Mouse (Mus musculus) heart, embryonic 14.5 days (tissue): ENCODE data around the gene Slc24a2. TPM values are rescaled to one million over a fixed set of nuclear protein-coding genes. Genes with fewer than 3 reads are reported as not detected.

Experiments used
- ATAC-seq: fragments of 200-750 bp; cut with Nextera tagmentation; 2 replicates; pipeline ENCODE4 v1.8.0; 2017; ENCODE audit warnings: low read depth, moderate TSS enrichment; ENCODE audit not compliant: insufficient number of reproducible peaks, insufficient read depth, low FRiP score
- H3K27ac ChIP-seq, 2 experiments: fragments of 200-500 bp in 1 of 2; fragments of 300-500 bp in 1 of 2; sonication (generic) in 1 of 2; replicated peaks in 1 of 2; 2 replicates each; pipeline ENCODE4 v1.5.1; 2012 to 2014; ENCODE audit warnings: low read depth in 2 of 2, low read length in 2 of 2, control low read depth in 1 of 2, mild to moderate bottlenecking in 1 of 2, mixed read lengths in 1 of 2; ENCODE audit not compliant: control insufficient read depth in 1 of 2, insufficient read depth in 1 of 2
- H3K27me3 ChIP-seq: fragments of 300-500 bp; sonication (generic); 2 replicates; pipeline ENCODE4 v1.6.1; 2014; ENCODE audit warnings: mild to moderate bottlenecking, low read length, control low read depth; ENCODE audit not compliant: control insufficient read depth, insufficient read depth
- H3K36me3 ChIP-seq: fragments of 300-500 bp; sonication (generic); 2 replicates; pipeline ENCODE4 v1.6.1; 2014; ENCODE audit warnings: mild to moderate bottlenecking, control low read depth, low read length, mixed read lengths; ENCODE audit not compliant: control insufficient read depth, insufficient read depth
- H3K4me1 ChIP-seq, 2 experiments: fragments of 200-500 bp in 1 of 2; fragments of 300-500 bp in 1 of 2; sonication (generic) in 1 of 2; 2 replicates each; pipeline ENCODE4 v1.6.1; 2012 to 2014; ENCODE audit warnings: low read length in 2 of 2, control low read depth in 1 of 2, mixed read lengths in 1 of 2; ENCODE audit not compliant: control insufficient read depth in 2 of 2, insufficient read depth in 2 of 2
- H3K4me2 ChIP-seq: fragments of 300-500 bp; sonication (generic); 2 replicates; pipeline ENCODE4 v1.6.1; 2014; ENCODE audit warnings: mild to moderate bottlenecking, low read length
- H3K4me3 ChIP-seq, 2 experiments: fragments of 200-500 bp in 1 of 2; fragments of 300-500 bp in 1 of 2; sonication (generic) in 1 of 2; 2 replicates each; pipeline ENCODE4 v1.5.1; 2012 to 2014; ENCODE audit warnings: low read length in 2 of 2, mild to moderate bottlenecking in 2 of 2, control low read depth in 1 of 2, low read depth in 1 of 2, moderate library complexity in 1 of 2; ENCODE audit not compliant: control insufficient read depth in 1 of 2, insufficient read depth in 1 of 2
- H3K9ac ChIP-seq: fragments of 300-500 bp; sonication (generic); 2 replicates; pipeline ENCODE4 v1.6.1; 2014; ENCODE audit warnings: mild to moderate bottlenecking, low read length
- H3K9me3 ChIP-seq: fragments of 300-500 bp; sonication (generic); 2 replicates; pipeline ENCODE4 v1.6.1; 2016; ENCODE audit warnings: low read length, control low read depth; ENCODE audit not compliant: control insufficient read depth
- WGBS: fragments of 180-500 bp; shearing (Covaris S2); extraction: QIAGEN DNeasy Blood & Tissue Kit; methylation state at CpG from one replicate; pipeline ENCODE4 v1.1.7; 2014; 5-methylcytosine and 5-hydroxymethylcytosine counted together
- polyA plus RNA-seq: library from polyadenylated mRNA; unstranded; fragments of >200 nt; fragmentation: Nextera tagmentation; extraction: Ambion mirVana; gene quantifications from 2 replicates; pipeline ENCODE4 v1.2.1, GENCODE M21; 2014

The Slc24a2 gene
- polyA plus RNA-seq, 1 experiment from 2014 or later = 7.4 TPM

- no peaks in the 10 kb centered on the region; a peak in 3 of 4 replicates for H3K4me1 ChIP-seq
- no peak overlapping the region for H3K4me3 ChIP-seq
- no peak overlapping the region for H3K4me2 ChIP-seq
- H3K36me3 ChIP-seq = no peaks in the 10 kb centered on the region
- 84% methylated on average over 4 of the region's 4 CpGs for WGBS
- no peak overlapping the region for H3K9ac ChIP-seq
- no peaks in the 10 kb centered on the region for H3K27me3 ChIP-seq
- no peak for ATAC-seq
- H3K27ac ChIP-seq = no peak overlapping the region
- no peaks in the 10 kb centered on the region for H3K9me3 ChIP-seq
These were observed 72.2 kb downstream of the Slc24a2 start for GRCm38 (mm10) chr4:87158053-87158452.

GRCm38 (mm10) chr4:87151990-87152389 is 78.3 kb downstream of the Slc24a2 start:
- no peaks in the 10 kb centered on the region for H3K9me3 ChIP-seq
- H3K36me3 ChIP-seq = no peaks in the 10 kb centered on the region
- H3K4me1 ChIP-seq = peaks cover 10 to 26% of the 10 kb centered on the region in 2 experiments
- H3K9ac ChIP-seq = no peak overlapping the region
- H3K4me3 ChIP-seq = no peak overlapping the region
- WGBS = 77% methylated on average over 7 of the region's 7 CpGs
- ATAC-seq = no peak
- H3K27ac ChIP-seq = no peak overlapping the region
- no peaks in the 10 kb centered on the region for H3K27me3 ChIP-seq
- H3K4me2 ChIP-seq = no peak overlapping the region

GRCm38 (mm10) chr4:87149584-87149983 is 80.7 kb downstream of the Slc24a2 start:
- peak; percentile 61; the same call in 1 of the 2 replicates for ATAC-seq
- Histone ChIP-seq H3K27me3 (no peaks in the 10 kb centered on the region), H3K4me1 (peaks cover 10 to 26% of the 10 kb centered on the region in 2 experiments), H3K36me3 (no peaks in the 10 kb centered on the region), H3K27ac (peak overlapping the region; percentile 68 to 79), H3K9me3 (no peaks in the 10 kb centered on the region), H3K4me2 (peak overlapping the region; percentile 35), H3K9ac (peak overlapping the region; percentile 49; the same call in 1 of the 2 replicates), H3K4me3 (no peak overlapping the region)
- 20% methylated on average over 2 of the region's 2 CpGs for WGBS

- peak; percentile 43 for ATAC-seq
- no peaks in the 10 kb centered on the region for H3K9me3 ChIP-seq
- no peak overlapping the region for H3K9ac ChIP-seq
- H3K4me3 ChIP-seq = no peak overlapping the region
- H3K4me1 ChIP-seq = peaks cover 18 to 27% of the 10 kb centered on the region in 2 experiments
- peak overlapping the region; percentile 16; the same call in 1 of the 2 replicates for H3K4me2 ChIP-seq
- H3K36me3 ChIP-seq = no peaks in the 10 kb centered on the region
- peak overlapping the region; percentile 20 to 39; a peak in 3 of 4 replicates for H3K27ac ChIP-seq
- 17% methylated on average over 12 of the region's 12 CpGs for WGBS
- no peaks in the 10 kb centered on the region for H3K27me3 ChIP-seq
These were observed 88.5 kb downstream of the Slc24a2 start for GRCm38 (mm10) chr4:87141590-87142365.

GRCm38 (mm10) chr4:87140901-87141300 is 89.4 kb downstream of the Slc24a2 start:
- Histone ChIP-seq H3K27ac (peak overlapping the region; percentile 2 to 39; a peak in 3 of 4 replicates), H3K9me3 (no peaks in the 10 kb centered on the region), H3K27me3 (no peaks in the 10 kb centered on the region), H3K36me3 (no peaks in the 10 kb centered on the region), H3K4me1 (peaks cover 18 to 27% of the 10 kb centered on the region in 2 experiments), H3K4me3 (no peak overlapping the region), H3K4me2 (no peak overlapping the region), H3K9ac (peak overlapping the region; percentile 8; the same call in 1 of the 2 replicates)
- 55% methylated on average over 3 of the region's 3 CpGs for WGBS
- no peak for ATAC-seq

DNA sequence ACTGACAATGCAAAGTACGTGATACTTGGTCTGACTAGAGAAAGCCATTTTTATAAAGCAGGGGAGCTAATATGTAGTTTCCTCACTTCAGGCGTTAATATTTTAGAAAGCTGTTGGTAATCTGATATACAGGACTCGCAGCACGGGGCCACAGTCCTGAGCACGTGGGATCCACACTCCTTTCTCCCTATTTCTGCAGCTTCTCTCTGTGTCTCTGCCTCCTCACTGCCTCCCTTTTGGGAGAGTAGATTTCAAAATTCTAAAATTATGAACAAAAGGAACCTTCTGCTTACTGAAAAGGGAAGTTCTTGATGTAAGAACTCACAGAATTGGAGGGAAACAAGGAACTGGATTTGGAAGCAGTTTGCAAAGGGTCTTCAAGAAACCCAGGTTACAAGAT is 97.8 kb downstream of the Slc24a2 start:
- Histone ChIP-seq H3K9ac (no peak overlapping the region), H3K27ac (no peak overlapping the region), H3K4me2 (no peak overlapping the region), H3K36me3 (no peaks in the 10 kb centered on the region), H3K27me3 (no peaks in the 10 kb centered on the region), H3K4me3 (no peak overlapping the region), H3K9me3 (no peaks in the 10 kb centered on the region), H3K4me1 (no peaks in the 10 kb centered on the region; a peak in 2 of 4 replicates)
- ATAC-seq = no peak
- WGBS = 83% methylated on average over 5 of the region's 5 CpGs

DNA sequence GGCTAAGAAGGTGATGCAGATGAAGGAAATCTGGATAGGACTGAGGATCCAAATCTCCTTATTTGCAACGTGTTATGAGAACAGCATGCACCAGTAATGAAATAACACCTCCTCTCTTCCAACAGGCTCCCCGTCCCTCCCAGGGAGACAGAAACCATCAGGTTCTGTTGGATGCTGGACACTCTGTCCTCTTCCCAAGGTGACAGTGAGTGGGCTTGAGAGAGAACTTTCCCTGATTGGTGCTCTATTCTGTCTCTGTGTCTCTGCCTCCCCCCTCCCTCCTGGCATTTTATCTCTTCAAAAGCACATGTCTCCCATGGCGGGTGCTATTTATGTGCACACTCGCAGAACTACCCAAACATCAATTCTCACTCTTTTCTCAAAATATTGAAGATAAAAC is 103.5 kb downstream of the Slc24a2 start:
- Histone ChIP-seq H3K9me3 (no peaks in the 10 kb centered on the region), H3K27me3 (no peaks in the 10 kb centered on the region), H3K4me1 (peaks cover 0 to 9% of the 10 kb centered on the region in 2 experiments; a peak in 3 of 4 replicates), H3K4me2 (no peak overlapping the region), H3K9ac (no peak overlapping the region), H3K36me3 (no peaks in the 10 kb centered on the region), H3K4me3 (no peak overlapping the region), H3K27ac (no peak overlapping the region)
- ATAC-seq = peak; percentile 50; the same call in 1 of the 2 replicates
- WGBS = 20% methylated on average over 4 of the region's 4 CpGs
